Mouse (Mus musculus) embryo, embryonic 9.5 days (tissue): ENCODE measurements around the gene Soga1.
A peak's percentile ranks its signal among the peaks of the same experiment; 100 is the strongest.

Source experiments
- DNase-seq: peaks from one replicate; pipeline ENCODE4 v3.0.0-alpha.2; 2017; ENCODE audit errors: extremely low spot score

Gene Soga1

GRCm38 (mm10) chr2:157079701-157080180, 687 bp upstream of the Soga1 start:
- DNase-seq: no peak

GRCm38 (mm10) chr2:157078059-157078792, 828 bp downstream of the Soga1 start:
- DNase-seq: peak; percentile 47

- DNase-seq: peak; percentile 48
Measured at GRCm38 (mm10) chr2:157077641-157078058, 1.4 kb downstream of the Soga1 start.

- DNase-seq: no peak
Measured at GRCm38 (mm10) chr2:157077160-157077559, 1.9 kb downstream of the Soga1 start.

DNA sequence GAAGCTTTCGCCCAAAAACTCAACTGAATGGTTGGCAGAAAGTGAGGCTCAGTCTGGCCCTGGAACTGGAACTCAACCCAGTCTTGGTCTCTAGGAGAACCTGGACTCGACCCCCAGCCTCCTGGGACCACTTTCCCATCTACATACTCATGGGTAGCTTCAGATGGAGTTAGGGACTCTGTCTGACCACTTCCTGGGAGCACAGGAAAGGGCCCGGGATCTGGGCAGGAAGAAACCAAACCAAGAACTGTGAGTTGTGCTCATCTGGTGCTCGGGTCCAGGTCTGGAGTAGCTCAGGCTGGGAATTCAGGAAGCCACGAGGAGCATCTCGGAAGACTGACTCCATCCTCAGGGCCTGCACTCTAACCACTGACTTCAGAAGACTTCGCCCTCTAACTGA, 2.5 kb downstream of the Soga1 start:
- DNase-seq: no peak

- no peak for DNase-seq
Measured at GRCm38 (mm10) chr2:157075685-157076084, 3.4 kb downstream of the Soga1 start.

- no peak for DNase-seq
Measured at GRCm38 (mm10) chr2:157075226-157075625, 3.8 kb downstream of the Soga1 start.

DNA sequence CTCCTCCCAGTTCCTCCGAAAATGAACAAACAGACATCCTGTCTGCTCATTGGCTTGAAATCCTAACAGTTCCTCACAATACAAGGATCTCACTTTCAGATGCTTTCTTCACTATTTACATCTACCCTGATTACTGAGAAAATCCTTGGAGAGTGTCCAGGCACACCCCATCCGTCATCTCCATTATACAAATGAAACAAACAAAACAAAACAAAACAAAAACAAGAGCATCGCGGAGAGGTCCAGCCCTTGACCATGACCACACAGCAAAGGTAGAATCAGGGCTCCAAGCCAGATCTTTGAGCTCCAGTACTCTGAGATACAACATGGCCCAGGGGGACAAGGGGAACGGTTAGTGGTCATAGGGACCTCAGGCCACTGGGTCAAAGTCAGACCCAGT, 4.3 kb downstream of the Soga1 start:
- DNase-seq: no peak

DNA sequence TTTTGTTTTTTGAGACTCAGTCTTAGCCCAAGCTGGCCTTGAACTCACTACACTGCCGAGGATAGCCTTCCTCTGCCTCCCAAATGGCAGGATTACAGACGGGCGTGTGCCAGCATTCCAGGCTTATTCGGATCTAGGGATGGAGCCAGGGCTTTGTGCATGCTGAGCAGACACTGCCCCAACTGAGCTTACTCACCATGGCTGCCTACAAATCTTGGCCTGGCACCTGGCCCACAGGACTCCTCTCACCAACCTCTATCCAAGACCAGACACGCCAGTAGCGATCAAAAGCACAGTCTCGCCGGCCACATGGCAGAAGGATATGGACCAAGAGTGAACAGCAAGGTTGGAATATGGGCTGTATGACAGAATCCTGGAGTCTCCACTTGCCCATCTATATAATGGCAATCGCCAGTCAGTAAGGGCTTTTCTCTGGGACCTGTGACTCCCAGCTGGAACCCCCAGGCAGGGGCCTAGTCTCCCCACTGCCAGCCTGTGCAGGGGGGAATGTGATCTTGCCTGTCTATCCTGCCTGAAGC, 4.8 kb downstream of the Soga1 start:
- DNase-seq: no peak

- DNase-seq: no peak
Measured at GRCm38 (mm10) chr2:157073378-157074052, 5.5 kb downstream of the Soga1 start.

GRCm38 (mm10) chr2:157072316-157072990, 6.6 kb downstream of the Soga1 start:
- no peak for DNase-seq

GRCm38 (mm10) chr2:157071556-157071955, 7.5 kb downstream of the Soga1 start:
- DNase-seq: no peak

GRCm38 (mm10) chr2:157070365-157070764, 8.7 kb downstream of the Soga1 start:
- DNase-seq: no peak

GRCm38 (mm10) chr2:157069755-157070315, 9.2 kb downstream of the Soga1 start:
- DNase-seq: no peak

DNA sequence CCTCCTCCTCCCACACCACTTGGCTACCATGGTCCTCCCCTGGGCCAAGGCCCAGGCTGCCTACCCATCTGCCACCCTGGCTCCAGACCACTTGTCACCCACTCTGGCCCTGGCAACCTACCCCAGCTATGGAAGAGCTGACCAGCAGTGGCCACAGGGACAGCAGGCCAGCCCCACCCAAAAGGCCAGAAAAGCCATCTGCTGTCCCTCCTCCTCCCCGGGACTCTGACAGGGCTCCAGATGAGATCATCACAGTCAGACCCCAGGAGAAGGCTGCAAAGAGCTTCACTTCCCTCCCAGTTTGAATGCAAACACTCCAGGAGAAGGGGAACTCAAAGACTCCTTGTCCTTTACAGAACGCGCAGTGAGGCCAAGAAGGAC, 9.7 kb downstream of the Soga1 start:
- no peak for DNase-seq

DNA sequence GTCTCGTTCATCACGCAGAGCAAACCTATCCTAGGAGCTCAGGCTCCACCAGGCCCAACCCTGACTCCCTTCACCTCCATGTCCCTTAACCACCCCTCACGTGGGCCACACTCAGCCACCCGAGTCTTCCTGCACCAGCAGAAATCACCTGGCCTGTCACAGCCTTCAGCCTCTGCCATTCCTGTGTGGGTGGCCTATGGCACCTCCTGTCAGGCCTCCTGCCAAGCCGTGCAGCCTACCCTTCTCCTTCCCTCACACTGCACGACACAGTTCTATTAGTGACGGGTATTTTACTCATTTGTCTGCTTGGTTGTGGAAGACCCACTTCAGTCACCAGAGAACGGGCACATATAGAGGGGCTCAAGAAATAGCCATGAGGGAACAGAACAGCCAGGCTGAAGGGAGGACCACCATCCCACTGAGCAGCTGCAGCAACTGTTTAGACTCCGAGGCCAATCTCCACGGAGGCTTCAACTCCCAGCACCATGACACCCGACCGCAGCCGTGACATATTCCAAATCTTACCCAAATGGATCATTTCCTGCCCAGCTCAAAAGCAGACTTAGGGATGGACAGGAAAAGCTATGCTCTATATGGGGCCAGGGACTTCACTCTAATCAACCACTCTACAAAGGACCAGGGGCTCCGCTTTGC, 10.2 kb downstream of the Soga1 start:
- no peak for DNase-seq

GRCm38 (mm10) chr2:157066731-157067430, 12.2 kb downstream of the Soga1 start:
- DNase-seq: no peak

GRCm38 (mm10) chr2:157065879-157066226, 13.2 kb downstream of the Soga1 start:
- DNase-seq: no peak

- DNase-seq: no peak
Measured at GRCm38 (mm10) chr2:157064978-157065878, 13.8 kb downstream of the Soga1 start.

DNA sequence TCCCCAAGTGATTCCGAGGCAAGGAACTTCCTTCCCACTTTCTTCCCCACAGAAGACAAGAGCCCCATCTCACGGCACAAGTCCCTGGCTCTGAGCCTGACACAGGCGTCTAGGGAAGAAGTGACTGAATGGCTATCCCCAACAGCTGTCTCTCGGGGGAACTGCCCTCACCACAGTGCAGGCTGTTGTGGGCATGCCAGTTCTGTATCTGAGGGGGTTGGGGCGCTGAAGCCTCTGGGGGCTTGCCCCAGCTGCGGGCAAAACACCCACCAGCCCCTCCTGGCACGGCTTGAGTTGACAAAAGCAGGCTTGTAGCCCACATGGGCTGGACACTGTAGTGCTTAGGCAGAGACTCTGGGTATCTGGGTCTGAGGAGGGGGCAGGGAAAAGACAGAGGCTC, 14.9 kb downstream of the Soga1 start:
- DNase-seq: no peak
